Mouse (Mus musculus): ENCODE measurements around the gene Gm14444.
"Not testable (repeated sequence)": the region's sequence is repeated elsewhere in the genome, so short reads cannot be mapped to it uniquely, and the experiment has no call there.

Gm14444 gene

GRCm38 (mm10) chr2:175010022-175010421 is at the start of gene Gm14444:
Gm14444 (plus strand) TSS chr2:175010241.
- ATAC-seq (ENCODE audit: insufficient number of reproducible peaks, low FRiP score, low TSS enrichment): not testable (repeated sequence)

- not testable (repeated sequence) for ATAC-seq (ENCODE audit: insufficient number of reproducible peaks, low FRiP score, low TSS enrichment)
These were observed 44.6 kb upstream of the Gm14444 start for GRCm38 (mm10) chr2:174965466-174965865.

- not testable (repeated sequence) for ATAC-seq (ENCODE audit: insufficient number of reproducible peaks, low FRiP score, low TSS enrichment)
These were observed 34.2 kb downstream of the Gm14444 start for GRCm38 (mm10) chr2:175044268-175044667.

- not testable (repeated sequence) for ATAC-seq (ENCODE audit: insufficient number of reproducible peaks, low FRiP score, low TSS enrichment)
These were observed 57.7 kb downstream of the Gm14444 start, which contains the start of gene Gm14393 for GRCm38 (mm10) chr2:175067681-175068261. Gm14393 (minus strand) TSS chr2:175067781.
